ENCODE assay signal across 16 mouse cellular contexts in the genomic region with DNA sequence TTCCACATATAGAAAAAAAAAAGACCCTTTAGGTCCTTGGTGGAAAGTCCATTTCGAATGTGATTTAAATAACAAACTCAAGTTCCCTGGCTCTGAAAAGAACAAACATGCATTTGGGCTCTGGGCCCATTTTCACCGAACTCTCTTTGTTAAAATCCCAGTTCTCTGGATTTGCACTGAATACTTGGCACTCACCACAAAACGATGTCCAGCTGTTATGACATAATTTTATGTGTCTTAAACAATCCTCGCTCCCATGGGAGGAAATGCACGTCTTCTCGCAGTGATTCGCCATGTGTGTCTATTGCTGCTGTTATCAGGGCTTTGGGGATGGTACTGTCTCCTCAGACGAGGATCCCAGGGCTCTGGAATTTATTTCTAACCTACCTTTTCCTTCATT.
A peak's percentile ranks its signal among the peaks of the same experiment; 100 is the strongest.
DNase-seq lines count a peak whose midpoint lies in the region; ATAC-seq lines count a peak whose summit lies in the region.
"Had no signal": no experiment of that assay in that cellular context is flagged by ENCODE, and none has a peak within 500 bp of the region (broad histone marks: within the 10 kb centered on the region; RNA-seq: fewer than 3 reads in every experiment).

No protein-coding gene starts in this region.

- H3K27me3 ChIP-seq in kidney, embryonic 14.5 days (ENCODE audit: control insufficient read depth, insufficient read depth, low read length), result no peaks in the 10 kb centered on the region
- H3K27me3 ChIP-seq: forebrain, embryonic 12.5 days had no signal

- H3K36me3 ChIP-seq in kidney, embryonic 14.5 days (ENCODE audit: control insufficient read depth, insufficient read depth, low read length), result peaks cover 12% of the 10 kb centered on the region

- peaks cover 7% of the 10 kb centered on the region; the same call in 1 of the 2 replicates for H3K9me3 ChIP-seq in kidney, embryonic 14.5 days (ENCODE audit: control insufficient read depth, low read length)
- H3K9me3 ChIP-seq: forebrain, embryonic 12.5 days had no signal

- ATAC-seq in kidney, embryonic 14.5 days (ENCODE audit: low FRiP score, low TSS enrichment), result no peak
- ATAC-seq in CD4-positive, CD25-positive, alpha-beta regulatory T cell, adult 4 months, result no peak

- intact Hi-C loops in heart, postnatal 36 days (cut with DNase I), result no loop called here
- intact Hi-C loops in heart, postnatal 14 days (cut with DNase I), result loop anchor here (5.0 kb wide), 1 partner anchor 52 kb away; no protein-coding TSS in a partner anchor
- intact Hi-C loops in left cerebral cortex, postnatal 36 days (cut with DNase I), result no loop called here

- H3K4me3 ChIP-seq in kidney, embryonic 14.5 days (ENCODE audit: low read length), result no peak overlapping the region
- H3K4me3 ChIP-seq: forebrain, embryonic 12.5 days; limb, embryonic 12.5 days; midbrain, embryonic 10.5 days had no signal

- WGBS in kidney, embryonic 14.5 days, result 61% methylated on average over 8 of the region's 8 CpGs

- H3K4me2 ChIP-seq in kidney, embryonic 14.5 days (replicated peaks; ENCODE audit: low read depth, low read length), result no peak overlapping the region
- H3K4me2 ChIP-seq: forebrain, embryonic 12.5 days; hindbrain, embryonic 14.5 days; limb, embryonic 12.5 days had no signal

- H3K9ac ChIP-seq in kidney, embryonic 14.5 days (ENCODE audit: low read depth, low read length), result no peak overlapping the region
- H3K9ac ChIP-seq: forebrain, embryonic 12.5 days; hindbrain, embryonic 14.5 days; limb, embryonic 12.5 days had no signal

- H3K27ac ChIP-seq in kidney, embryonic 14.5 days (ENCODE audit: low read depth, low read length), result no peak overlapping the region
- H3K27ac ChIP-seq: forebrain, embryonic 12.5 days; hindbrain, embryonic 14.5 days; limb, embryonic 12.5 days; midbrain, embryonic 10.5 days had no signal

- H3K4me1 ChIP-seq in kidney, embryonic 14.5 days (ENCODE audit: control insufficient read depth, insufficient read depth, low read length), result peaks cover 13% of the 10 kb centered on the region; the same call in 1 of the 2 replicates

- DNase-seq in heart, adult 8-10 months (ENCODE audit: low spot score), result peak; percentile 33
- DNase-seq in heart, postnatal 36 days, result no peak
- DNase-seq in kidney, postnatal 10 days, result peak; percentile 75
- peak; percentile 28 for DNase-seq in NIH3T3 (ENCODE audit: low read depth)
- DNase-seq in heart, postnatal 14 days, result peak; percentile 30 to 41
- DNase-seq in left cerebral cortex, postnatal 36 days (ENCODE audit: low spot score in 2 of 2), result no peak
- DNase-seq: adrenal gland, adult 8-10 months; cerebellum, adult 18-20 months; retina, postnatal 1 day; thymus, postnatal 14 days had no signal

Comparison
In these comparisons a context has a peak if more than half of its experiments do, and no peak if none do; other contexts are left out.
1. DNase-seq: peak in heart, adult 8-10 months (single experiment), kidney, postnatal 10 days (single experiment), NIH3T3 (single experiment) and heart, postnatal 14 days (2 of 2); none in heart, postnatal 36 days (0 of 2) and left cerebral cortex, postnatal 36 days (0 of 2).